Mouse (Mus musculus) embryonic fibroblast, embryonic 13.5 days (primary cell): ENCODE measurements at regions not wholly inside any gene's neighbourhood (a gene's known extent, or its start where the extent isn't known, plus 50 kb on each side); places are given as distances from the start of the nearest gene placed in this dataset.

ENCODE experiments used
- CTCF ChIP-seq: IDR thresholded peaks from 2 replicates; pipeline ENCODE4 v1.5.1; 2011; ENCODE audit warnings: mild to moderate bottlenecking, control low read depth, low read length, moderate library complexity, borderline replicate concordance; ENCODE audit not compliant: insufficient read depth
- POLR2A ChIP-seq: IDR thresholded peaks from 2 replicates; pipeline ENCODE4 v1.6.1; 2011; ENCODE audit warnings: low read depth, mild to moderate bottlenecking, control low read depth, low read length, moderate library complexity

- no peak for TF ChIP-seq POLR2A
- TF ChIP-seq CTCF = no peak
These were observed 152.8 kb upstream of the Zmiz1 start for GRCm38 (mm10) chr14:25306166-25306565.
